Mouse (Mus musculus) lung, postnatal 0 days (tissue): ENCODE data around the gene Pdp2.

Source experiments
- CTCF ChIP-seq: IDR thresholded peaks from 2 replicates; pipeline ENCODE4 v1.5.1; 2016; ENCODE audit warnings: antibody characterized with exemption, mild to moderate bottlenecking
- EP300 ChIP-seq: IDR thresholded peaks from 2 replicates; pipeline ENCODE4 v1.6.1; 2016; ENCODE audit warnings: antibody characterized with exemption, mild to moderate bottlenecking, control low read depth

DNA sequence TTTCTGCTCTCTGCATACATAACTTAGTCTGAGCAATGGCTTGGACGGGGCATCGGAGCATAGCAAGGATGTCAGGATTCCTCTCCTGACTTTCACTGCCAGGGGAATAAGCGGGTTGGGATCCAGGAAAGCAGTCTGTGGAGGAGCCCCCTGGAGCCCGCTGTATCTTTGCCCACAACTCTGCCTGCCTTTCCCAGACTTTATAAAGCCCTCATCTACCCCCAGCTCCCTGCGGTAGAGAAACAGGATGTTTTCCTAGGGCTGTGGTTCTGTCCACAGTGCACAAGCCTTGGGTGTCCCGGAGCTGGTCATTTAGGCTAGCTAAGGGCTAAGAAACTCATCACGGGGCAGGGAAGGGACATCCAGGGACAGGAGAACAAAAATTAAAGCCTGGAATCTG, 10.1 kb downstream of the Pdp2 start:
- TF ChIP-seq CTCF (no peak), EP300 (no peak)
